Mouse (Mus musculus) left cerebral cortex, postnatal 14 days (tissue): ENCODE measurements around the gene Ctnna3. TPM values are rescaled to one million over a fixed set of nuclear protein-coding genes. Genes with fewer than 3 reads are reported as not detected.
"Not testable (repeated sequence)": the region's sequence is repeated elsewhere in the genome, so short reads cannot be mapped to it uniquely, and the experiment has no call there.

Experiments
- DNase-seq, 2 experiments: peaks; one replicate each; pipeline ENCODE4 v3.0.0; 2021 to 2022; ENCODE audit warnings: low spot score in 2 of 2, mixed read lengths in 1 of 2
- intact Hi-C: fragments of 180-260 bp; cut with DNase I; formaldehyde crosslinking; loops from one replicate; pipeline ENCODE4 v1.15.1; 2025
- total RNA-seq, 2 experiments: library from RNA; stranded (reverse); gene quantifications; 2 replicates each; pipeline ENCODE4 v1.2.3; 2021

The Ctnna3 gene
- total RNA-seq, 2 experiments from 2014 or later, result 1.0 to 2.0 TPM

GRCm38 (mm10) chr10:64879860-64880259, 1450.0 kb downstream of the Ctnna3 start:
- DNase-seq, result no peak
- intact Hi-C loops, result no loop called here

DNA sequence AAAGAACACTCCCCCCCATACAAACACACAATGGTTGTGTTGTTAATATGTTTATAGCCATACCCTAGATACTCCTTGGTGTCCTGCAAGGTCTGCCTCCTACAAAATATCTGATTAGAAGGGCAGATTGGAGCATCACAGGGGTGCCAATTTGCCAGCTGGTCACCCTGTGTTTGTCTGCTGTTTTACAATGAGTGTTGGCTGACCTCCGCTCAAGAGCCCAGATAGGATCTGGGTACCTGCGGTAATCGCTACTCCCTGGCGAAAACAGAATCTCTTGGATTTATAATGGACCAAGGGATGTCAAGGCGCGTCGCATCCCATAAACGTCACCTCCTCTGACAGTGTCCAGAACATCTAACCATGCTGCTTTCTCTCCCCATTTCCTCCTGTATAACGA, 1457.0 kb downstream of the Ctnna3 start:
- DNase-seq, result no peak
- intact Hi-C loops, result no loop called here

DNA sequence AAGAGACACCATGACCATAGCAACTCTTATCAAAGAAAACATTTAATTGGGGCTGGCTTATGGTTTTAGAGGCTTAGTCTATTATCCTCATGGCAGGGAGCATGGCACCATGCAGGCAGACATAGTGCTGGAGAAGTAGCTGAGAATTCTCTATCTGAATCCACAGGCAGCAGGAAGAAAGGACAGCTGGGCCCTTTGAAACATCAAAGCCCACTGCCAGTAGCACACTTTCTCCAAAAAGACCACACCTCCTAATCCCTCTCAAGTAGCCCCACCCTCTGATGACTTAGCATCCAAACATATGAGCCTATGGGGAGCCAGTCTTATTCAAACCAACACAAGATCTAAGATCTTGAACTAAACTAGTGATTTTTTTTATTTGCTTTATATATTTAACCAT, 1462.6 kb downstream of the Ctnna3 start:
- intact Hi-C loops, result no loop called here
- DNase-seq, result no peak

DNA sequence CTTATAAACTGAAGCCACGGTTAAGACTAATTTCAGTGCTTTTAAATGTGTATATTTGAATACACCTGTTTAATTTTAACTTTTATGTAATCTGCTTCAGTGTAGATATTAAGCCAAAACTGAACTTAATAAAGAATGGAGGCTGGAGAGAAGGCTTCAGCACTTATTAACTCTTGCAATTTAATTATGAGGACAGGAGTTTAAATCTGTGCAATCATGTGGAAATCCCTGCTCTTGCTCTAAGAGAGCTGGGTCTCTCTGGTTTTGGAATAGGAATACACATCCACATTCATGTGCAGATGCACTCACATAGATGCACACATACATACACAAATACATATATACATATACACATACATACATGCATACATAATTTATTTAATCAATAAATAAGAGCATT, 1468.8 kb downstream of the Ctnna3 start:
- DNase-seq, result no peak
- intact Hi-C loops, result no loop called here

DNA sequence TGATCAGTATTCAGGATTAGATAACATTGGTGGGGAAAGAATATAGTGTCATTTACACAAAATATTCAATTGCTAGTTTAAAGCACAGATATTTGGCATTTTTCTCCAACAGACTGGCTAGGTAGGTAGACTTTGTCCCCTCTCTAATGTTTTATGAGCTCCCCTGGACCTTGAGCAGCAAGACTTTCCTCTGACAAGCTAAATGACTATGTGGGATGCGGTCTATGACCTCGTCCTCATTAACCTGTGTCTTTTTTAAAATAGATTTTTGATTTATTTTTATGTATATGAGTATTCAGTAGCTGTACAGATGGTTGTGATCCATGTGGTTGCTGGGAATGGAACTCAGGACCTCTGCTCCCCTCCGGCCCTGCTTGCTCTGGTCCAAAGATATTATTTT, 1471.8 kb downstream of the Ctnna3 start:
- DNase-seq, result no peak
- intact Hi-C loops, result no loop called here

- DNase-seq, result no peak
- intact Hi-C loops, result no loop called here
Measured at GRCm38 (mm10) chr10:64940975-64941374, 1511.1 kb downstream of the Ctnna3 start.

GRCm38 (mm10) chr10:64958391-64958790, 1528.5 kb downstream of the Ctnna3 start:
- DNase-seq, result no peak
- intact Hi-C loops, result no loop called here

DNA sequence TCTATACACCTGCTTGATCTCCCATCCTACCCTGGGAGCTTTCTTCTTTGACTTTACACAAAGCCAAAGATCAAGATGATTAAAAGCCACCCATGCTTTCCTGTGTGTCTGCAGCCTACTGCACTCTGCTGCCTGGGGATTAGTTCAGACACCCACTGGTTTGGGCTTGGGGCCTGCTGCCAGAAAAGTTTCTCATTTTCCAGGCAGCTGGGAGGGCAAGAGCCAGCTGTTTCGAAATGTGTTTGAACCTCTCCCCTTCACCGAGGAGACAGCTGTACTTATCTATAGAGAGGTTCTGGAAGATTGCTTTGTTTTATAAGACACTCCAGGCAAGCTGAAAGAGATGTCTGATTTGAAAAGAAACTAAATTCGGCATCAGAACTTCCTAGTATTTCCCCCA, 1563.0 kb downstream of the Ctnna3 start:
- intact Hi-C loops, result no loop called here
- no peak for DNase-seq

- intact Hi-C loops, result no loop called here
Measured at GRCm38 (mm10) chr10:65013525-65013924, 1583.6 kb downstream of the Ctnna3 start.

GRCm38 (mm10) chr10:65022667-65023066, 1592.8 kb downstream of the Ctnna3 start:
- DNase-seq, result no peak
- intact Hi-C loops, result no loop called here

More at GRCm38 (mm10) chr10:65013525-65013924, 1583.6 kb downstream of the Ctnna3 start:
- DNase-seq, result no peak

- intact Hi-C loops, DNase-seq: not testable (repeated sequence)
Measured at GRCm38 (mm10) chr10:65033516-65033915, 1603.6 kb downstream of the Ctnna3 start.

Other genes with a start within 250 kb of the Ctnna3 start
- gene Mypn, start 226.1 kb upstream of the Ctnna3 start, total RNA-seq, result 1 to 10 TPM; 4.9 to 5.0 TPM
- gene Herc4, start 186.3 kb upstream of the Ctnna3 start, total RNA-seq, result 10 to 100 TPM; 38.6 to 41.8 TPM
- gene Sirt1, start 48.4 kb upstream of the Ctnna3 start, total RNA-seq, result 10 to 100 TPM; 11.4 to 13.4 TPM
- gene Dnajc12, start 47.7 kb upstream of the Ctnna3 start, total RNA-seq, result 10 to 100 TPM; 13.0 to 14.0 TPM
- not detected for gene Gm7075, start 8.3 kb upstream of the Ctnna3 start, total RNA-seq